Mouse (Mus musculus) neural tube, embryonic 15.5 days (tissue): ENCODE measurements around the gene Tat. TPM values are rescaled to one million over a fixed set of nuclear protein-coding genes. Genes with fewer than 3 reads are reported as not detected.
"Not testable (repeated sequence)": the region's sequence is repeated elsewhere in the genome, so short reads cannot be mapped to it uniquely, and the experiment has no call there.

Experiments
- ATAC-seq: fragments of 200-750 bp; cut with Nextera tagmentation; 2 replicates; pipeline ENCODE4 v1.8.0; 2017; ENCODE audit warnings: mild to moderate bottlenecking, moderate TSS enrichment, moderate library complexity; ENCODE audit not compliant: low FRiP score
- H3K27ac ChIP-seq: fragments of 300-500 bp; sonication (generic); replicated peaks from 2 replicates; pipeline ENCODE4 v1.5.1; 2015; ENCODE audit warnings: mild to moderate bottlenecking, inconsistent platforms
- H3K27me3 ChIP-seq: fragments of 300-500 bp; sonication (generic); replicated peaks from 2 replicates; pipeline ENCODE4 v1.6.1; 2015; ENCODE audit warnings: inconsistent platforms
- H3K36me3 ChIP-seq: fragments of 300-500 bp; sonication (generic); 2 replicates; pipeline ENCODE4 v1.6.1; 2015; ENCODE audit warnings: inconsistent platforms
- H3K4me1 ChIP-seq: fragments of 300-500 bp; sonication (generic); 2 replicates; pipeline ENCODE4 v1.6.1; 2015; ENCODE audit warnings: inconsistent platforms
- H3K4me2 ChIP-seq: fragments of 300-500 bp; sonication (generic); 2 replicates; pipeline ENCODE4 v1.6.1; 2015; ENCODE audit warnings: inconsistent platforms, mild to moderate bottlenecking, moderate library complexity
- H3K4me3 ChIP-seq: fragments of 300-500 bp; sonication (generic); replicated peaks from 2 replicates; pipeline ENCODE4 v1.5.1; 2015; ENCODE audit warnings: mild to moderate bottlenecking, inconsistent platforms
- H3K9ac ChIP-seq: fragments of 300-500 bp; sonication (generic); replicated peaks from 2 replicates; pipeline ENCODE4 v1.6.1; 2015; ENCODE audit warnings: mild to moderate bottlenecking, inconsistent platforms
- H3K9me3 ChIP-seq: fragments of 300-500 bp; sonication (generic); replicated peaks from 2 replicates; pipeline ENCODE4 v1.6.1; 2016; ENCODE audit warnings: inconsistent platforms
- WGBS: fragments of 180-500 bp; shearing (Covaris S2); methylation state at CpG from one replicate; pipeline ENCODE4 v1.1.7; 2015; ENCODE audit warnings: mixed read lengths; 5-methylcytosine and 5-hydroxymethylcytosine counted together
- polyA plus RNA-seq: library from polyadenylated mRNA; unstranded; fragments of >200 nt; fragmentation: Nextera tagmentation; extraction: Ambion mirVana; gene quantifications from 2 replicates; pipeline ENCODE4 v1.2.1, GENCODE M21; 2015

Tat gene
- polyA plus RNA-seq, 1 experiment from 2014 or later: not detected

DNA sequence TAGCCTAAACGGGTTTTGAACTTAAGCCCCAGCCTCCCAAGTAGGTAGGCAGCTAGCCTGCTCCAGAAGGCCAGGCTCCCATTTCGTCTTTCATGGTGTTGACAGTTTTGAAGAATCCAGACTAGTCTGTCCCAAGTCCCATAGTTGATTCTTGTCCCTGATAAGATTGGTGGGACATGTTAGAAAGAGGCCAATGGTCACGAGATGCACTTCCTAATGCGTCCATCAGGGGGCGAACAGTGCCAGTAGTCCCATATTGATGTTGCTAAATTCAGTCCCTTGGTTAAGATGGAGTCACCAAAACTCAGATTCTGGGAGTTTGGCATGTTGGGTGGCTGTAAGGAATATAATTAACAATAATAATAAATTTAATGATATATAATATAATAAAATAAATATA is 20.6 kb downstream of the Tat start:
- Histone ChIP-seq H3K9me3 (no peaks in the 10 kb centered on the region), H3K27me3 (no peaks in the 10 kb centered on the region), H3K9ac (no peak overlapping the region), H3K4me1 (peaks cover 8% of the 10 kb centered on the region; the same call in 1 of the 2 replicates), H3K4me2 (no peak overlapping the region), H3K36me3 (no peaks in the 10 kb centered on the region), H3K4me3 (no peak overlapping the region), H3K27ac (no peak overlapping the region)
- ATAC-seq: no peak
- 41% methylated on average over 5 of the region's 5 CpGs for WGBS

GRCm38 (mm10) chr8:110022081-110022480 is 31.8 kb downstream of the Tat start:
- 63% methylated on average over 6 of the region's 6 CpGs for WGBS
- Histone ChIP-seq H3K4me1 (no peaks in the 10 kb centered on the region), H3K4me2 (no peak overlapping the region), H3K27ac (no peak overlapping the region), H3K9me3 (no peaks in the 10 kb centered on the region), H3K4me3 (no peak overlapping the region), H3K36me3 (no peaks in the 10 kb centered on the region), H3K27me3 (no peaks in the 10 kb centered on the region), H3K9ac (no peak overlapping the region)
- ATAC-seq: no peak

- no peaks in the 10 kb centered on the region for H3K27me3 ChIP-seq
- ATAC-seq: no peak
- no peak overlapping the region for H3K9ac ChIP-seq
- WGBS: 91% methylated on average over 10 of the region's 10 CpGs
- H3K4me2 ChIP-seq: no peak overlapping the region
- H3K36me3 ChIP-seq: no peaks in the 10 kb centered on the region
- H3K4me1 ChIP-seq: no peaks in the 10 kb centered on the region
- H3K9me3 ChIP-seq: no peaks in the 10 kb centered on the region
- no peak overlapping the region for H3K4me3 ChIP-seq
- H3K27ac ChIP-seq: no peak overlapping the region
These were observed 32.6 kb downstream of the Tat start for GRCm38 (mm10) chr8:110022768-110023344.

DNA sequence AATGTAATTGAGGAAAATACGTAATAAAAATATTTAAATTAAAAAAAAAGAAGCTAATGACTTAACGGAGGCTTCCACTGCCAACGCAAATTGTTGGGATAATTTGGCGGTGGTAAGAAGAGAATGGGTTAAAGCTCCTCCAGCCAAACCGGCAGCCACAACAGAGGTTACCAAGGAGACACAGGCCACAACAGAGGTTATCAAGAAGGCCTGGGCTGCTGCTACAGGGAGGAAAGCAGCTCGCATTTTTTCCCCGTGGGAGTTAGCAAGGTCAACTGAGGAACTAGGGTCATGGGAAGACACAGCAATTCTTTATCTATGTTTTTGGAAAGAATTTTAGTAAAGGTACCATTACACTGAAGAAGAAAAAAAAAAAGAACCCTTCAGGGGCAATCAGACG is 43.5 kb downstream of the Tat start:
- not testable (repeated sequence) for ATAC-seq, H3K27ac ChIP-seq, H3K9ac ChIP-seq, H3K9me3 ChIP-seq, H3K36me3 ChIP-seq, H3K4me3 ChIP-seq, H3K4me1 ChIP-seq, H3K4me2 ChIP-seq, H3K27me3 ChIP-seq
- 32% methylated on average over 8 of the region's 8 CpGs for WGBS

GRCm38 (mm10) chr8:110034331-110034730 is 44.1 kb downstream of the Tat start:
- Histone ChIP-seq H3K9me3 (no peaks in the 10 kb centered on the region), H3K4me2 (no peak overlapping the region), H3K27ac (no peak overlapping the region), H3K4me1 (no peaks in the 10 kb centered on the region), H3K36me3 (no peaks in the 10 kb centered on the region), H3K9ac (no peak overlapping the region), H3K4me3 (no peak overlapping the region), H3K27me3 (no peaks in the 10 kb centered on the region)
- ATAC-seq: no peak
- 60% methylated on average over 4 of the region's 4 CpGs for WGBS

- no peaks in the 10 kb centered on the region for H3K4me1 ChIP-seq
- H3K4me2 ChIP-seq: no peak overlapping the region
- no peak overlapping the region for H3K9ac ChIP-seq
- ATAC-seq: no peak
- H3K4me3 ChIP-seq: no peak overlapping the region
- H3K27ac ChIP-seq: no peak overlapping the region
- H3K9me3 ChIP-seq: no peaks in the 10 kb centered on the region
- no peaks in the 10 kb centered on the region for H3K27me3 ChIP-seq
- H3K36me3 ChIP-seq: no peaks in the 10 kb centered on the region
- WGBS: 60% methylated on average over 2 of the region's 2 CpGs
These were observed 45.9 kb downstream of the Tat start for GRCm38 (mm10) chr8:110036156-110036555.

- Histone ChIP-seq H3K27ac (no peak overlapping the region), H3K9me3 (no peaks in the 10 kb centered on the region), H3K9ac (no peak overlapping the region), H3K4me3 (no peak overlapping the region), H3K4me1 (no peaks in the 10 kb centered on the region), H3K27me3 (no peaks in the 10 kb centered on the region), H3K4me2 (no peak overlapping the region), H3K36me3 (no peaks in the 10 kb centered on the region)
- no peak for ATAC-seq
- WGBS: 48% methylated on average over 7 of the region's 7 CpGs
These were observed 49.0 kb downstream of the Tat start for GRCm38 (mm10) chr8:110039216-110039615.

DNA sequence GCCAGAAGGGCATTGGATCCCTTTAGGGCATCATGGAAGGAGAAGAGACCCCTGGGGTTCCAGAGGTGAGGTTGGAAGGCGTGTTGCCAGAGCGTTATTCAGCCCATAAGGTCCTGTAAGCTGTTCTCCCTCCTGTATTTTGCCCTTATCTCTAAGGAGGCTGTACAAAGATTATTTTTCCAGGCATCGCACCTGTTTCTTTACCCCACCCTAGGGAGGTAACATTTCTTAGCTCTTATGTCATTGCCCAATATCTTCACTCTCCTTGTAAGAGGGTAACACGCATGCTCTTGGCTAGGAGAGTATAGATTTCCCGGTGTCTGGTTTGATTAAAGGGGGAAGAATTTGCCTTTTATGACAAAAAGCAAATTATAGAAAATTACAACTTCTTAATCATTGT is 49.4 kb downstream of the Tat start, which contains the start of gene Chst4:
Gene Chst4, minus strand, starts transcription at position 82 of the 400 bp plus-strand sequence.
- Histone ChIP-seq H3K9me3 (no peaks in the 10 kb centered on the region), H3K4me3 (no peak within 1 kb of the TSS)
- no peak for ATAC-seq

DNA sequence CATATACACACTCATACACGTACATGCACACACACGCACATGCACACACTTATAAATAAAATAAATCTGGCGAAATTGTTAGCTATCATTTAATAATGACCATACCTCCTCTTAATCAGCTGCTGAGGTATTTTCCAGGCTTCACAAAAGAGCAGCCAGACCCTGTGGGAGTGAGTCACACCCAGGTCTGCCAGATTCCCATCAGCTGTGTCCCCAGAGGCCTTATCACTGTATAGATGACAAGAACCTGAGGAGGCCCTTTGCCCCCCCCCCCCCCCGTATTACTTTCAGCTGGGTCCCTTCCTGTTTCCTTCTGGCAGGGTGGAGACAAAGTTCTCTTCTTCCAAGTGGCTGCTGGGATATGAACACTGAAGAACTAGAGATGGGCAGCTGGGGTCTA is 50.3 kb downstream of the Tat start:
- no peaks in the 10 kb centered on the region for H3K36me3 ChIP-seq
- no peaks in the 10 kb centered on the region for H3K4me1 ChIP-seq
- H3K27me3 ChIP-seq: no peaks in the 10 kb centered on the region
- no peak overlapping the region for H3K4me2 ChIP-seq
- no peak for ATAC-seq
- H3K9ac ChIP-seq: no peak overlapping the region
- 85% methylated on average over 4 of the region's 4 CpGs for WGBS
- H3K9me3 ChIP-seq: no peaks in the 10 kb centered on the region
- no peak overlapping the region for H3K27ac ChIP-seq
- no peak overlapping the region for H3K4me3 ChIP-seq

More for the DNA sequence above, 49.4 kb downstream of the Tat start, which contains the start of gene Chst4:
- Histone ChIP-seq H3K36me3 (no peaks in the 10 kb centered on the region), H3K27me3 (no peaks in the 10 kb centered on the region), H3K27ac (no peak within 1 kb of the TSS), H3K4me1 (no peaks in the 10 kb centered on the region), H3K9ac (no peak within 1 kb of the TSS), H3K4me2 (no peak within 1 kb of the TSS)
- 80% methylated on average over 5 of the region's 5 CpGs for WGBS

Other genes with a start within 250 kb of the Tat start
- 44.7 and 45.8 TPM in 2 replicates for gene Ap1g1, start 211.9 kb upstream of the Tat start, polyA plus RNA-seq
- gene Phlpp2, start 121.9 kb upstream of the Tat start, polyA plus RNA-seq: 3.6 and 4.6 TPM in 2 replicates
- 1.3 and 2.1 TPM in 2 replicates for gene Marveld3, start 28.2 kb upstream of the Tat start, polyA plus RNA-seq
- not detected in 2 replicates for gene Chst4, start 49.3 kb downstream of the Tat start, polyA plus RNA-seq
- 20.6 and 22.5 TPM in 2 replicates for gene Zfp612, start 89.3 kb downstream of the Tat start, polyA plus RNA-seq
- not detected in 2 replicates for gene Gm21964, start 110.8 kb downstream of the Tat start, polyA plus RNA-seq
- gene Gm17720, start 112.3 kb downstream of the Tat start, polyA plus RNA-seq: not detected in 2 replicates
- gene Calb2, start 177.8 kb downstream of the Tat start, polyA plus RNA-seq: 48.2 and 55.0 TPM in 2 replicates
- 8.9 and 9.6 TPM in 2 replicates for gene Cmtr2, start 225.2 kb downstream of the Tat start, polyA plus RNA-seq